9 mouse cellular contexts compared by ENCODE assay signal in genomic region chr10:24493392-24493791, GRCm38 (mm10).
A peak's percentile ranks its signal among the peaks of the same experiment; 100 is the strongest.
DNase-seq lines count a peak whose midpoint lies in the region; ATAC-seq and TF ChIP-seq lines count a peak whose summit lies in the region.
"Had no signal": no experiment of that assay in that cellular context is flagged by ENCODE, and none has a peak within 500 bp of the region (broad histone marks: within the 10 kb centered on the region; RNA-seq: fewer than 3 reads in every experiment).

No protein-coding gene starts in this region.

- peak overlapping the region; percentile 91 for H3K27ac ChIP-seq in heart, embryonic 15.5 days
- H3K27ac ChIP-seq in forebrain, embryonic 11.5 days (ENCODE audit: low read depth, low read length), result no peak overlapping the region

- H3K9me3 ChIP-seq in heart, embryonic 15.5 days (replicated peaks), result no peaks in the 10 kb centered on the region
- no peaks in the 10 kb centered on the region for H3K9me3 ChIP-seq in forebrain, embryonic 11.5 days (ENCODE audit: control insufficient read depth, low read length)

- H3K4me2 ChIP-seq in heart, embryonic 15.5 days, result peak overlapping the region; percentile 39; the same call in 1 of the 2 replicates
- no peak overlapping the region for H3K4me2 ChIP-seq in forebrain, embryonic 11.5 days (ENCODE audit: low read depth, low read length, severe bottlenecking)
- H3K4me2 ChIP-seq: midbrain, embryonic 11.5 days had no signal

- no peak overlapping the region for H3K4me3 ChIP-seq in heart, embryonic 15.5 days
- H3K4me3 ChIP-seq in lung, adult 2 months (replicated peaks; ENCODE audit: extremely low read depth, low read depth, low read length), result no peak overlapping the region
- no peak overlapping the region for H3K4me3 ChIP-seq in forebrain, embryonic 11.5 days (ENCODE audit: low read depth, low read length)

- ATAC-seq in heart, embryonic 15.5 days (replicated peaks; ENCODE audit: insufficient number of reproducible peaks, insufficient read depth, low FRiP score, low read depth), result peak; percentile 87
- no peak for ATAC-seq in monocyte, adult 5-6 weeks (replicated peaks; ENCODE audit: insufficient number of reproducible peaks, low FRiP score, low TSS enrichment, poor library complexity, severe bottlenecking)
- no peak for ATAC-seq in forebrain, embryonic 11.5 days (replicated peaks; ENCODE audit: low FRiP score)

- TF ChIP-seq POLR2A in lung, adult 2 months (IDR thresholded peaks at IDR 0.05; ENCODE audit: borderline replicate concordance, extremely low read depth, low read depth, low read length), result no peak

- peak; percentile 44 for DNase-seq in 416B (ENCODE audit: low read depth)
- peak; percentile 84 for DNase-seq in adrenal gland, postnatal 14 days
- peak; percentile 15 for DNase-seq in lung, adult 2 months
- DNase-seq in T-cell, adult 2 months (ENCODE audit: low spot score), result no peak
- DNase-seq in spleen, postnatal 14 days (ENCODE audit: low spot score in 2 of 2), result no peak
- no peak for DNase-seq in forebrain, embryonic 11.5 days (ENCODE audit: low spot score)

- no peaks in the 10 kb centered on the region for H3K36me3 ChIP-seq in heart, embryonic 15.5 days
- no peaks in the 10 kb centered on the region for H3K36me3 ChIP-seq in forebrain, embryonic 11.5 days (ENCODE audit: control insufficient read depth, insufficient read depth, low read length)

- TF ChIP-seq CTCF in lung, adult 2 months (IDR thresholded peaks at IDR 0.05; ENCODE audit: insufficient read depth, low read length), result no peak

- H3K9ac ChIP-seq in heart, embryonic 15.5 days, result no peak overlapping the region
- H3K9ac ChIP-seq in forebrain, embryonic 11.5 days (ENCODE audit: low read length), result no peak overlapping the region

- H3K4me1 ChIP-seq in heart, embryonic 15.5 days (replicated peaks), result peaks cover 21% of the 10 kb centered on the region
- H3K4me1 ChIP-seq in lung, adult 2 months (ENCODE audit: control insufficient read depth, insufficient read depth, low read length), result peaks cover 13% of the 10 kb centered on the region
- H3K4me1 ChIP-seq in forebrain, embryonic 11.5 days (replicated peaks; ENCODE audit: control insufficient read depth, insufficient read depth, low read length), result no peaks in the 10 kb centered on the region

- H3K27me3 ChIP-seq in heart, embryonic 15.5 days, result no peaks in the 10 kb centered on the region
- no peaks in the 10 kb centered on the region for H3K27me3 ChIP-seq in forebrain, embryonic 11.5 days (ENCODE audit: control insufficient read depth, insufficient read depth, low read length)

- whole genome bisulfite sequencing in heart, embryonic 15.5 days, result 24% methylated on average over 4 of the region's 4 CpGs
- WGBS in lung, adult 2 months, result 16% methylated on average over 4 of the region's 4 CpGs
- WGBS in forebrain, embryonic 11.5 days, result 79% methylated on average over 4 of the region's 4 CpGs

Comparison
In these comparisons a context has a peak if more than half of its experiments do, and no peak if none do; other contexts are left out.
1. DNase-seq: peak in 416B (single experiment), adrenal gland, postnatal 14 days (single experiment) and lung, adult 2 months (single experiment); none in T-cell, adult 2 months (single experiment), spleen, postnatal 14 days (0 of 2) and forebrain, embryonic 11.5 days (single experiment).